Mouse (Mus musculus) lung, postnatal 36 days (tissue): ENCODE results near the gene Camkv.

Source experiments
- DNase-seq: peaks from one replicate; pipeline ENCODE4 v3.0.0; 2022; ENCODE audit warnings: mixed read lengths

The Camkv gene

DNA sequence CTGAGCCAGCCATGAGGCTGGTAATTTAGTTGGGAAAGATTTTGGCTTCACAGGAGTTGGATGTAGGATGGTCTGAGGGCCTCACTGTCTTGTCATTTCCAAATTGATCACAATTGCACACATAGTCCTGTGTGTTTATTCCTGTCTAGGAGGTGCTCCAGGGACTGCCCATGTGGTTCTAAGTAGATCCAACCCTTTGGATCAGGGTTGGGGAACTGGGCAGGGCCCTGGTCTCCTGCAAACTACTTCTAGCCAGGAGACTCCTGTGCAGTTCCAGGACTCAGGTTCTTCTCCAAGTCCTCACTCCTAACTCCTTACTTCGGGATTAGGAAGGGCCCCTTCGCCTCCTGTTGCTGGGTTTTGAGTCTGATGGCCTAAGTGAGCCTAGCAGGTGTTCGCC is at the start of gene Camkv:
TSS of gene Camkv (plus strand) at position 301 of the 400 bp plus-strand sequence.
- no peak for DNase-seq

DNA sequence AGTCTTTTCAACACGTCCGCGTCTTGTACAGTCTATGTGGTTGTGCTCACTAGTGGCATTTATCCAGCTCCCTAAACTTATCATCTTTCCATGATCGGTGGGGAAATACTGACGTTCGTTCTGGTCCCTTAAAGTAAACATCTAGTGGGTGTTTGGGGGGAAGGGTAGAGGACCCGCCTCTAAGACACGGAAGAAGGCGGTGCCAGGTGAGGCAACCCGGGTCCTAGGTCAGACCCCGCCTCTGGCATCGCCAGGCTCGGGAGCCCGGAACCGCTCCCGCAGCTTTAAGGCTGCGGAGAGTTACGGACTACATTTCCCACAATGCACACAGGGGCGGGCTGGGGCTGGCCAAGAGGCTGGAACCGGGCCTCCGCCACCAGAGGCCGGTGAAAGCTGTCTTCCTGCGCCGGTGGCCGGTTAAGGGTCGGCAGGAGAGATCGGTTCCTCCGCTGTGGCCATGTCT is 47.6 kb upstream of the Camkv start, which contains the start of gene Mon1a:
TSS of gene Mon1a (plus strand) at position 348 of the 463 bp plus-strand sequence.
- peak; percentile 96 for DNase-seq

DNA sequence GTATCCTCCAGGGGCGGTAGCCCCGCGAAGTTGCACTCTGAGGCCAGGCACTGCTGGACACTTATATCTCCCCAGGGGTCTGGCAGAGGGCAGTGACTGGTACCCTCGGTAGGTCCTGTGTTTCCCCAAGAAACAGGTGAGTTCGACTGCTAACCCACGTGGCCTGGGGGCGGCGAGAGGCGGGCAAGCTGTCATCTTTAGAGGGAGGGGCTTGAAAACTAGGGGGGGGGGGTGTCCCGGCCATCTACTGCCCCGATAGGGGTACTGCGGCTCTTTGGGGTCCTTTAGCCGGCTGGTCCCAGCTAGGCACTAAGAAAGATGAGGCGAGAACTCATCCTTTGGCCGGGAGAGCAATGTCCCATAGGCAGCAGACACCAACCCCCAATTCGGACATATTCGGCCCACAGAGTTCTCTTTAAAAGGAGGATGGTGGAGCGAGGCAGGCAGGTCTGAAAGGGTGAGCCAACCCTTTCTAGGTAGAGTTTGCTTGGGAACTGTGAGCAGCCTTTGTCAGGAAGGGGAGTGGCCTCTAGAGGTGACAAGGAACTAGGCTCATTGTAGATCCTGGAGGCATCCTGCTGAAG is 47.1 kb upstream of the Camkv start:
- peak; percentile 42 for DNase-seq

DNA sequence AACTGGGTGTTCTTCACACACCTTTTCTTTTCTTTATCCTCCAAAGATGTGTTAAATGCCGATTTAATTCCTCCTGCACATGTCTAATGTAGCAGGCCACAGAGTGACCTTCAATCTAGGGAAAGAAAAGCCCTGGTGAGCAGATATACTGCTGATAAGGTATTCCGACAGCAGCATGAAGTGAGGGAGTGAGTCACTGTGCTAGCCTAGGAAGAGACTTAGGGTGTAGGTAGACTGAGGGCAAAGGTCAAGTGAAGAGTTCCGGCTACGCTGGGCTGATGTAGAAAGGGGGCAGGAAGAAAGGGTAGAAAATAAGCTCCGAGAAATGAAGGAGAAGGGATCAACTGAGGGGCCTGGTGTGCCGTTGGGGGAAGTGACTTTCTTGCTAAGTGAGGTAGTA is 45.2 kb upstream of the Camkv start:
- no peak for DNase-seq

DNA sequence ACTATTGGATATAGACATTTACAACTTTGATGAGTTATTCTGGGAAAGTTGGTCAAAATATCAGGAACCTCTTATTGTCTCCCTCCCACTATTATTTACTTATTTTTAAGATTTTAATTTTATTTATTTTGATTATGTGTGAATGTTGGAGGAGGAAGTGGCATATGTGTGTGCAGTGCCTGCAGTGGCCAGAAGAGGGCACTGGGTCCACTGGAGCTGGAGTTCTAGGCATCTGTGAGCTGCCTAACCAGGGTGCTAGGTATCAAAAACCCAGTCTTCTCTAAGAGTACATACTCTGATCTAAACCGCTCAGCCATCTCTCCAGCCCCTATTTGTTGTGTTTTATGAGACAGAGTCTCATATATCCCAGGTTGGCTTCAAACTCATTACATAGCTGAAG is 44.5 kb upstream of the Camkv start:
- DNase-seq, result peak; percentile 19

DNA sequence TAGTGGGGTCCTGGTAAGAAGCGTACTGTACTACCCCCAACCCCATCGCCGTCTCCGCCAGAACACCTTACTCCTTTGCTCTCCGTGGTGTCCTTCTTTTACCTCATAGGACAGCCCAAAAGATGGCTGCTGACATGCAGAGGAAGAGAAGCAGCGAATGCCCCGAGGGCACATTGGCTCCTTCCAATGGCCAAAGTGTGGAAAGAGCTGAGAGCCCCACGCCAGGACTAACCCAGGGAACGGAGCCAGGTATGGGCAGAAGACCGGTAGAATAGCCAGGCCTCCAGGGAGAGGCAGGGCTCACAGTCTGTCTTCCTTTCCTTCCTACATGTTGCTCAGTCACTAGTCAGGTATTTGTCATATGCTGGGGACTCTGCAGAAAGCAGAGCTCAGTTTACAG is 36.9 kb upstream of the Camkv start:
- DNase-seq, result no peak

DNA sequence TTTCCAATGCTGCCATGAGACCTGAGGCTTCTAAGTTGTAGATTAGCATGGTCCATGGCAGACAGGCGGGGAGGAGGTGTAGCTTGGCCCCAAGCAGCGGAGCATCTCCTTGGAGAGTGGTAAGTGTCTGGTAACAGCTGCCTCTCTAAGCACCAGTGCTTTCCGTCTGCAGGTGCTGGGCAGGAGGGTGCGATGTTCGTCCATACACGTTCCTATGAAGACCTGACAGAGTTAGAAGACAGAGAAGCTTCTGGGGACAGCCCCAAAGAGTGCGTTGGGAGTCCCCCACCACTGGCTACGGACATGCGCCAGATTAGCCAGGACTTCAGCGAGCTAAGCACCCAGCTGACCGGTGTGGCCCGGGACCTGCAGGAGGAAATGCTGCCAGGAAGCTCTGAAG is 35.6 kb upstream of the Camkv start:
- no peak for DNase-seq

DNA sequence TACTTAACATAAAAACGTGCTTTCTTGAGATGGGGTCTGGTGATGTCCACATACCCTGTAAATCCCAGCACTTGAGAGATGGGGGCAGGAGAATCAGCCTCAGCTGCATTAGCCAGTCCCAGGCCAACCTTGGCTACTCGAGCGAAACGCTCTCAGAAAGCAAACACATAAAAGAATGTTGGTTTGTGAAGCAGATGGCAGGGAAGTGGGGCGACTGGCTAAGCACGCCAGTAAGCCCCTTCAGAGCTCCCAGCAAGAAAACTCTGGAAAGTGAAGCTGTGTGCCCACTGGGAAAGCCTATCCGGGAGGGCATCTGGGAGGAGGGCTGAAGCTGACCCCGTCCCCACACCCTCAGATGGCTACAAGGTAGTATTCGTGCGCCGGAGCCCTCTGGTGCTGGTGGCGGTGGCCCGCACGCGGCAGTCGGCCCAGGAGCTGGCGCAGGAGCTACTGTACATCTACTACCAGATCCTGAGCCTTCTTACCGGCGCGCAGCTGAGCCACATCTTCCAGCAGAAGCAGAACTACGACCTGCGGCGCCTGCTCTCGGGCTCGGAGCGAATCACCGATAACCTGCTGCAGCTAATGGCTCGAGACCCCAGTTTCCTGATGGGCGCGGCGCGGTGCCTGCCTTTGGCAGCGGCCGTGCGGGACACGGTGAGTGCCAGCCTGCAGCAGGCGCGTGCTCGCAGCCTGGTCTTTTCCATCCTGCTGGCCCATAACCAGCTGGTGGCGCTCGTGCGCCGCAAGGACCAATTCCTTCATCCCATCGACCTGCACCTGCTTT is 34.4 kb upstream of the Camkv start:
- peak; percentile 74 for DNase-seq

DNA sequence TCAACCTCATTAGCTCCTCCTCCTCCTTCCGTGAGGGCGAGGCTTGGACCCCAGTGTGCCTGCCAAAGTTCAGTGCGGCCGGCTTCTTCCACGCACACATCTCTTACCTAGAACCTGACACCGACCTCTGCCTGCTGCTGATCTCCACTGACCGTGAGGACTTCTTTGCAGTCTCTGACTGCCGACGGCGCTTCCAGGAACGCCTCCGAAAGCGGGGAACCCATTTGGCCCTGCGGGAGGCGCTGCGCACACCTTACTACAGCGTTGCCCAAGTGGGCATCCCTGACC is 33.9 kb upstream of the Camkv start:
- no peak for DNase-seq

DNA sequence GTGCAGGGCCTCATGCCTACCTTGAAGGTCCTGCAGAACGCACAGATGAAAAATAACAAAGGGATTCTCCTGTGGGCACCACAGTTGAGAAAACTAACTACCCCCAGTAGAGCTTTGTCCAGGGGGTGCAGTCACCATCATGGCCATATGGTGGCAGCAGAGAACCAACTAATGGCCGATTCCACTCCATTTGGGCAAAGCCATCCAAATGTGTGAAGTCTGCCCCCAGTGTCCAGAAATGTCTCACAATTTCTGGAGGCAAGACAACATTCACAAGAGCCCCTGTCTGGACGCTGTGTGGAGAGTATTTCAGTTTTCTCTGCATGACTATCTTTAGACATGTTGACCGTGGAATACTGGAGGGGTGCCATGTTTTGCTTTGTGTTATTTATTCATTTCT is 30.7 kb upstream of the Camkv start:
- peak; percentile 92 for DNase-seq

DNA sequence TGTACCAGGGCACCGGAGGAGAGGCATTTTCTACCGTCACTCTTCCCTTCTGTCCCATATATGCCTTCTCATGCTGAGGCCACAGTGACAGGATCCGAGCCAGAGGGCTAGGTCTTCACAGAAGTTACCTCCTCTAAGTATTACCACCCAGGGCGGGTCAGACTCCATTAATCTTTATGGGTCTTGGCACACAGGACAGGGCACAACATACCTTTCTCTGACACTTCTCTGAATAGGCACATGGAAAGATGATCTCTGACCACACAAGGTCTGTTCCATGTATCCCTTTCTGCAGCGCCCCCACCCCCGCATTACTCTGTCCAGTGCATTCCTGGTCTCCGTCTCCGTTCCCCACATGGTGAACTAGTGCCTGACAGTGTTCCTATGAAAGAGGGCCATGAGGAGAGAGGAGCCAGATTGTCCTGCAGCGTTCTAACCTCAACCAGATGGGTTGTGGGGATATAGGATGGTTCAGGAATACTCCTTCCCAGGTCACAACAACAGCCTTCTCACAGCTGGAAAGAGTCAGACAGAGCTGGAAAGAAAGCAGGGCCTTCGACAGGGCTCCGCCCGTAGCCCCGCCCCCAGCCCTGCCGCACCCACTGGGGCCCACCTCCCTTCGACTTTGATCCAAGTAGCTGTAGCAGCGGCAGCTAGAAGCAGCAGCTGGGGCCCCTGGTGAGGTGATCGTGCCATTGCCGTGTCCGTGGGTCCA is 29.1 kb upstream of the Camkv start, which contains the start of gene Mst1r:
TSS of gene Mst1r (plus strand) at position 622 of the 715 bp plus-strand sequence.
- peak; percentile 79 for DNase-seq

DNA sequence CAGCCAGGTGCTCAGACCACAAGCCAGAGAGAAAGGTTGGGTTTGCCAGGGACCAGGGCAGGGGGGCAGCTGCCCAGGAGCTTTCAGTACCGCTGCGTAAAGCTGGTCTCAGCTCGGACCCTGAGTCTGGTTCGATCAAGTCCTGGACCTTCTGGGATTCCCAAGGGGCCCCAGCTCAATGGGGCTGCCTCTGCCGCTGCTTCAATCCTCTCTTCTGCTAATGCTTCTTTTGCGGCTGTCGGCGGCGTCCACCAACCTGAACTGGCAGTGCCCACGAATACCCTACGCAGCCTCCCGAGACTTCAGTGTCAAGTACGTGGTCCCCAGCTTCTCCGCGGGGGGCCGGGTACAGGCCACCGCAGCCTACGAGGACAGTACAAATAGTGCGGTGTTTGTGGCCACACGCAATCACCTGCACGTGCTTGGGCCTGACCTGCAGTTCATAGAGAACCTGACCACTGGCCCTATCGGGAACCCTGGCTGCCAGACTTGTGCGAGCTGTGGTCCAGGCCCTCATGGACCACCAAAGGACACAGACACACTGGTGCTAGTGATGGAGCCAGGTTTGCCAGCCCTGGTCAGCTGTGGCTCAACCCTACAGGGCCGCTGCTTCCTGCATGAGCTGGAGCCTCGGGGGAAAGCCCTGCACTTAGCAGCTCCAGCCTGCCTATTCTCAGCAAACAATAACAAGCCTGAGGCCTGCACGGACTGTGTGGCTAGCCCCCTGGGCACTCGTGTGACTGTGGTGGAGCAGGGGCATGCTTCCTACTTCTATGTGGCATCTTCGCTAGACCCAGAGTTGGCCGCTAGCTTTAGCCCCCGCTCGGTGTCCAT is 28.3 kb upstream of the Camkv start:
- DNase-seq, result no peak

DNA sequence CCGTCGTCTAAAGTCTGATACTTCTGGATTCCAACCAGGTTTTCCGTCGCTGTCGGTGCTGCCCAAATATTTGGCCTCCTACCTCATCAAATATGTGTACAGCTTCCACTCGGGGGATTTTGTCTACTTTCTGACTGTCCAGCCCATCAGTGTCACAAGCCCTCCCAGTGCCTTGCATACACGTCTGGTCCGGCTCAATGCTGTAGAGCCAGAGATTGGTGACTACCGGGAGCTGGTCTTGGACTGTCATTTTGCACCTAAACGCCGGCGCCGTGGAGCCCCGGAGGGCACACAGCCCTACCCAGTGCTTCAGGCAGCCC is 27.7 kb upstream of the Camkv start:
- peak; percentile 9 for DNase-seq

DNA sequence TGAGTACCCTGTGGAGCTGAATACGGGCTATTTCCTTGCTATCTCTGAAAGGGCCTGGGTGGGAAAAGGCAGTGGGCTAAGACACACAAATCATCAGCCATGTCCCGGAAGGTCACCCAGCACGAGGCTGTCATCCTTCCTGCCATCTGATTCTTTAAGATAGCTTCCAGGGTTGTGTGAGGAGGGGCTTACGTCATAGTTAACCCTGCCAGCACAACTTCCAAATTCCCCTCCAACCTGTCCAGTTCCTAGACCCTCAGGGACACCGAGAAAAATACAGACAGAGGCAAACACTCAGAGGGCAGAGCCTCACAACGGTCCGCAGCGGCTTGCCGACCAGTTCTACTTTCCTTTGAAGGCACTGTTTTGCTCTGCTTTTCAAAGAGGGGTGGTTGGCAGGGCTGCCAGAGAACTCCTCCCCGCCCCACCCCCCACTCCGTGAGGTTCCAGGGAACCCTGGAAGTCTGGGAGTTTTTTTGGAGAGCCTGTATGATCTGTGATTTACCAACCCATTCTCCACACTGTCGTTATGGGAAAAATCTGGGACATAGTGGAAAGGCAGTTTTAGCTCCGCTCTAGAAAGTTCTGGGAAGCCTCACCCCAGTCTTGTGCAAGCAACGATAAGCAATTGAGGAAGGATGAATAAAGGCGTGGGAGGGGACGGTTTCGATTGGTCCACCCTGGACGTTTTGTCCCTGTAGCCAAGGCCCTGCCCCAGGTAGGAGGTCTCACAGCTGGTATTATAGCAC is 26.9 kb upstream of the Camkv start:
- DNase-seq, result peak; percentile 80

DNA sequence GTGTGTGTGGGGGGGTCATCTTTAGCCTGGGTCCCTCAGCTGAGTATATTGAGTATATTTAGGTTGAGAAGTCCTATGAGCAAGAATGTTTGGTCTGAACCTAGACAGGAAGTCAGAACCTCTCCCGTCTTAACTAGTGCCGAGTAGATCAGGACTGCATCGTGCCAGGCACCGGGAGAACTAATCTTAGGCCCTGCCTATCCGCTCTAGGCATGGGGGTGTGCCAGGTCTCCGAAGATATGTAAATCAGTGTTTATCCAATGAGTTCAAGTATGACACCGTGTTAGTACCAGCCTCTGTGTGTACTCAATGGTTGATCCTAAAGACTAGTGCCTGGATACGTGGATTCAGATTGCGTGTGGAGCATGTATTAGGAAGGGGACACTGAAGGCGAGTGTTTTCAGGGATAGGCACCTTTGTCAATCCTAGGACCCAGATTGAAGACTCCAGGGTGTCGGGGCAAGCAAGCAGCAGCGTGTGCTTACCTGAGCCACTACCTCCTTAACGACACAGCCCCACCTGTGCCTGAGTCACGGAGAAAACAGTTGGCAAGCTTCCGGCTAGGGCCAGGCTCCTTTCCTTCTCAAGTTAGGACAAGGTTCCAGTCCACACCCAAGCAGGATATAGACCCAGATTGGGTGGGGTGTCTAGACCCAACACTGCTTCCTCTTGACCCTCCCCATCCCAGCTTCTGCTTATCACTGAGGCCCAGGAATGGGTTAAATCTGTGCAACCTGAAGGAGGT is 25.3 kb upstream of the Camkv start:
- peak; percentile 26 for DNase-seq

DNA sequence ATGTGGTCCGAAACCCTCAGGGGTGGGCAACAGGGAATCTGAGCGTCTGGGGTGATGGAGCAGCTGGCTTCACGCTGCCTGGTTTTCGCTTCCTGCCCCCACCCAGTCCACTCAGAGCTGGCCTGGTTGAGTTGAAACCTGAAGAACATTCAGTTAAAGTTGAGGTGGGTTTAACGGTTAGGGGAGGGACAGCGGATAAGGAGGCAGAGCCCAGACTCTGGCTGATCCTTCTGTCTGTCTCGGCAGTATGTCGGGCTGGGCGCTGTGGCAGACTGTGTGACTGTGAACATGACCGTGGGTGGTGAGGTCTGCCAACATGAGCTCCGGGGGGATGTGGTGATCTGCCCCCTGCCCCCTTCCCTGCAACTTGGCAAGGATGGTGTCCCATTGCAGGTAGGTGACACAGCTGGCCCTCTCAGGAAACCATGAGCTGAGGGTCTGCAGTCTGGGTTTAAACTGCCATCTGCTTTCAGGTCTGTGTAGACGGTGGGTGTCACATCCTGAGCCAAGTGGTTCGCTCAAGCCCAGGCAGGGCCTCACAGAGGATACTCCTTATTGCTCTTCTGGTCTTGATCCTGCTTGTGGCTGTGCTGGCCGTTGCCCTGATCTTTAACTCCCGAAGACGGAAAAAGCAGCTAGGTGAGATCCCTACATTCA is 20.6 kb upstream of the Camkv start:
- no peak for DNase-seq

DNA sequence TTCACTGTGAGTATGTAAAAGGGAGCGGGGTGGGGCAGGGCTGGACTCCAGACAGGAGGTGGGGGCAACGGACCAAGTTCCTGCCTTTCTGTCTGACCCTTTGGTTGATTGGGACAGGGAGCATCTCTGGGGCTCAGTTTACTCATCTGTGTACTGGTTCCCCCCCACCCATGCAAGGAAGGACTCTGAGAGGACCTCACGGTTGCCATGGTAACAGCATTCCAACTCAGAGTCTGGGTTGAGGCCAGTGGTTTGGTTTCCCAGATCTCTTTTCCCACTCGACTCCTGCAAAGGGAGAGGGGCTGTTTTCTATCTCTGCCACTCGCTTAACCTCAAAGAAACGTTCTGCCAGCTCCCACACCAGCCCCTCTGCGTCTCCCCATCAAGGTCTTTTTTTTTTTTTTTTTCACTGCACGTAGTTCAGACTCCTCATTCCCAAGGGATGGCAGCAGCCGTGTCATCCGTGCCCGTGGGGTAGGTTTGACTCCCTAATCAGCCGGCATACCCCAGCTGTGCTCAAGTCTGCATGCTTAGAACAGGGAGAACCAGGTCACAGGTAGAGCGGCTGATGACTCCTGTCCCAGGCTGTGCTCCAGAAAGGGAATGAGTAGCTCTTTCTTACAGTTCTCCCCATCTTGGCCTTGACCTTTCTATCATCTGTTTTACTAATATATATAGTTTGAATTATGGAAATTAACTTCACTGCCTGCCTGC is 17.4 kb upstream of the Camkv start:
- no peak for DNase-seq

DNA sequence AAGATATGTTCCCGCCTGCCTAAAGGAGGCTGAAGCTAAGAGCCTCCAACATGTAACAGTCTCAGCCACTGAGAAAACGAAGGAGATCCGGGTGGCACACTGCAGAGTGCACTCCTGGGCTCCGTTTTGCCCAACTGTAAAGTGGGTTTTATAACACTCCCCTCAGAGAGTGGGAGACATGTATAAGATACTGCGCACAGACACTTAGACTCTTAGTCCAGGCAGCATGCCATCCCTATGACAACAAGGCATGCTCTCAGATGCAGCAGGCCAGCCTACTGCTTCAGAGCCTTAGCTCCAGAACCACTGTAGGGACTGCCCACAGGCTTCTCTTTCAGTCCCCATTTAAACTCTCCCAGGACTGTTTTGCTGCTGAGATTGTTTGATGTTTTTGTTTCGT is 16.6 kb upstream of the Camkv start:
- DNase-seq, result no peak

DNA sequence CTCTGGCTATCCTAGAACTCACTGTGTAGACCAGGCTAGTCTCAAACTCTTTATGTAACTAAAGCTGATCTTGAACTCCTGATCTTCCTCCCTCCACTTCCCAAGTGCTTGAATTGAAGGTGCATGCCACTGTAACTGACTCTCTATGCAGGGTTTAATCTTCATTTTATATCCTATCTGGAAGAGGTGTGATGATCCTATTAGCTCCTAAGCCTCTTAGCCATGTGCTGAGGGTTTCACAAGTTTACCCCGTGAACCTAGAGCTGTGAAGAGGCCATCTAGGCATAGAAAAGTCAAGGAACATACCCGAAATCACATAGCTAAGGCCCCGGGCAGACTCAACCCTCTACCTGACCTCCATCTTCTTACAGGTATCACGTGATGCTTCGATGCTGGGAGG is 16.0 kb upstream of the Camkv start:
- no peak for DNase-seq

DNA sequence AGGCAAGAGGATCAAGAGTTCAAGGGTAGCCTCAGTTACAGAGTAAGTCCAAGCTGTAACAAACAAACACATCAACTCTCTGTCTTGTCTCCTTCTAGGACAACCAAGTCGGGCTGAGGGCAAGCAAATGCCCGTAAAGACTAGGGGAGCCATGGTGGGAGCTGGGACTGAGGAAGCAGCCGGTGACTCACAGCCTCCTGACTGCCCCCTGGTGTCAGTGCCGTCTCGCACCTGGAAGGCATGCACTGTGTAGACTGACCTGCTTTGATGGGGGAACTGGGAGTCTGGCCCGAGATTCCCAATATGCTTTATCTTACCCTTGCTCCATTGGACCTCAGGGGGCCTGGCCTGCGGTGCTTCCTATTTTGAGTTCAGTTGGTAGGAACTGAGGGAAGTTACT is 12.5 kb upstream of the Camkv start:
- DNase-seq, result peak; percentile 66

DNA sequence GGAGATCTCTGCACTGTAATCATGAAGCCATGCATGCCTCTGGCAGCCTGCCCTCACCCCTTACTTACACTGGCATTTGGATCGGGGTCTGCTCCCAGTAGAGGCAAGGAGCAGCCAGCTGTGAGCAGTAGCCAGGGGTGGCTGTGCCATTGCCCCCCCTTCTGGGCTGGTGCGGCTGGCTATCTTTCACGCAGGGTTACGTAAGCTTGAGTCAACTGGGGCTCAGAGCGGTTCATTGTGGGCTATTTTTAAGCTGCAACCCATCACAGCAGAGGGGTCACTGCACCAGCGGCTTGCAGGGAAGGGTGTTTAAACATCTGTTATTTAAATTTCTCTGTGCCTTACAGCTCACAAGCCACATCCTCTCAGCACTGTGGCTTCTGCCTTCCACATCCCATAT is 11.5 kb upstream of the Camkv start:
- peak; percentile 30 for DNase-seq
